Mouse (Mus musculus) bone marrow, adult 2 months (tissue): ENCODE measurements around the gene Olfr957. TPM values are rescaled to one million over a fixed set of nuclear protein-coding genes. Genes with fewer than 3 reads are reported as not detected.

Experiments used
- H3K27ac ChIP-seq: fragments of 200-500 bp; 2 replicates; pipeline ENCODE4 v1.5.1; 2012; ENCODE audit warnings: low read depth, mild to moderate bottlenecking, control low read depth, inconsistent platforms, low read length; ENCODE audit not compliant: control insufficient read depth, poor library complexity, insufficient read depth
- H3K4me1 ChIP-seq: fragments of 200-500 bp; 2 replicates; pipeline ENCODE4 v1.6.1; 2011; ENCODE audit warnings: low read length; ENCODE audit not compliant: control insufficient read depth, insufficient read depth
- H3K4me3 ChIP-seq: fragments of 200-500 bp; replicated peaks from 2 replicates; pipeline ENCODE3; 2011; ENCODE audit warnings: mild to moderate bottlenecking, low read depth, low read length, control low read depth; ENCODE audit not compliant: control insufficient read depth
- CTCF ChIP-seq: fragments of 200-500 bp; IDR thresholded peaks from 2 replicates; pipeline ENCODE4 v1.5.1; 2011; ENCODE audit warnings: low read length, control low read depth; ENCODE audit not compliant: control insufficient read depth, insufficient read depth
- POLR2A ChIP-seq: fragments of 200-500 bp; IDR thresholded peaks from 2 replicates; pipeline ENCODE4 v1.6.1; 2011; ENCODE audit warnings: low read depth, mild to moderate bottlenecking, control low read depth, low read length, borderline replicate concordance; ENCODE audit not compliant: control insufficient read depth
- WGBS: fragments of 180-500 bp; shearing (Covaris S2); methylation state at CpG from one replicate; pipeline ENCODE4 v1.1.7; 2018; 5-methylcytosine and 5-hydroxymethylcytosine counted together
- polyA plus RNA-seq: library from polyadenylated mRNA; stranded (reverse); fragments of >200 nt; gene quantifications from 2 replicates; pipeline ENCODE4 v1.2.4, GENCODE M21; 2011; ENCODE audit warnings: low replicate concordance; ENCODE audit not compliant: missing spikeins, insufficient read depth, insufficient read length

Olfr957 gene
- not detected in 2 replicates for polyA plus RNA-seq

- WGBS = 60% methylated on average over 3 of the region's 3 CpGs
- no peak for TF ChIP-seq POLR2A
- H3K4me3 ChIP-seq = no peak within 1 kb of the TSS
- H3K4me1 ChIP-seq = no peaks in the 10 kb centered on the region
- H3K27ac ChIP-seq = no peak within 1 kb of the TSS
These were observed at the start of gene Olfr957 for GRCm38 (mm10) chr9:39515531-39515930. Olfr957 (minus strand) TSS chr9:39515809.

GRCm38 (mm10) chr9:39558349-39558647 lies 42.7 kb upstream of the Olfr957 start:
- no peak for TF ChIP-seq CTCF
- TF ChIP-seq POLR2A = no peak
- no peaks in the 10 kb centered on the region for H3K4me1 ChIP-seq

GRCm38 (mm10) chr9:39557529-39558348 lies 42.1 kb upstream of the Olfr957 start:
- no peak for TF ChIP-seq POLR2A
- Histone ChIP-seq H3K4me1 (no peaks in the 10 kb centered on the region), H3K4me3 (no peak overlapping the region), H3K27ac (no peak overlapping the region)
- 46% methylated on average over 3 of the region's 3 CpGs for WGBS

More at GRCm38 (mm10) chr9:39558349-39558647, 42.7 kb upstream of the Olfr957 start:
- H3K27ac ChIP-seq = no peak overlapping the region
- no peak overlapping the region for H3K4me3 ChIP-seq

GRCm38 (mm10) chr9:39553946-39554345 lies 38.3 kb upstream of the Olfr957 start, which contains the start of gene Olfr958:
Olfr958 (minus strand) TSS chr9:39554054.
- WGBS = 54% methylated on average over 2 of the region's 2 CpGs
- TF ChIP-seq CTCF (no peak), POLR2A (no peak)
- no peak within 1 kb of the TSS for H3K4me3 ChIP-seq
- H3K27ac ChIP-seq = no peak within 1 kb of the TSS
- no peaks in the 10 kb centered on the region for H3K4me1 ChIP-seq

- TF ChIP-seq POLR2A = no peak
- H3K4me3 ChIP-seq = no peak overlapping the region
- H3K27ac ChIP-seq = no peak overlapping the region
- 82% methylated on average over 5 of the region's 5 CpGs for WGBS
- no peaks in the 10 kb centered on the region for H3K4me1 ChIP-seq
These were observed 35.2 kb upstream of the Olfr957 start for GRCm38 (mm10) chr9:39550806-39551205.

GRCm38 (mm10) chr9:39523616-39524285 lies 8.1 kb upstream of the Olfr957 start:
- Histone ChIP-seq H3K4me1 (no peaks in the 10 kb centered on the region), H3K27ac (no peak overlapping the region), H3K4me3 (no peak overlapping the region)
- TF ChIP-seq POLR2A (no peak), CTCF (no peak)
- 62% methylated on average over 1 of the region's 1 CpGs for WGBS

- TF ChIP-seq POLR2A (no peak), CTCF (no peak)
- H3K4me1 ChIP-seq = no peaks in the 10 kb centered on the region
- no peak overlapping the region for H3K27ac ChIP-seq
- H3K4me3 ChIP-seq = no peak overlapping the region
These were observed 3.0 kb upstream of the Olfr957 start for GRCm38 (mm10) chr9:39518595-39518994.

- Histone ChIP-seq H3K27ac (no peak overlapping the region), H3K4me3 (no peak overlapping the region), H3K4me1 (no peaks in the 10 kb centered on the region)
- 75% methylated on average over 9 of the region's 9 CpGs for WGBS
- TF ChIP-seq CTCF (no peak), POLR2A (no peak)
These were observed 6.2 kb downstream of the Olfr957 start for GRCm38 (mm10) chr9:39509412-39509811.
